Mouse (Mus musculus) kidney, adult 8-10 months (tissue): Measurements from ENCODE around the gene Krt78.
A peak's percentile ranks its signal among the peaks of the same experiment; 100 is the strongest.
"Not testable (repeated sequence)": the region's sequence is repeated elsewhere in the genome, so short reads cannot be mapped to it uniquely, and the experiment has no call there.

ENCODE experiments used
- DNase-seq, 2 experiments: peaks; one replicate each; pipeline ENCODE4 v3.0.0; 2022

The Krt78 gene

GRCm38 (mm10) chr15:101954187-101954586, at the start of gene Krt78:
Gene Krt78 (minus strand): TSS chr15:101954287.
- DNase-seq, result no peak

- DNase-seq, result no peak
Measured at GRCm38 (mm10) chr15:102003516-102003915, 49.4 kb upstream of the Krt78 start.

- DNase-seq, result peak; percentile 80 to 86
Measured at GRCm38 (mm10) chr15:102002646-102003488, 48.8 kb upstream of the Krt78 start.

- no peak for DNase-seq
Measured at GRCm38 (mm10) chr15:101999676-102000335, 45.7 kb upstream of the Krt78 start.

DNA sequence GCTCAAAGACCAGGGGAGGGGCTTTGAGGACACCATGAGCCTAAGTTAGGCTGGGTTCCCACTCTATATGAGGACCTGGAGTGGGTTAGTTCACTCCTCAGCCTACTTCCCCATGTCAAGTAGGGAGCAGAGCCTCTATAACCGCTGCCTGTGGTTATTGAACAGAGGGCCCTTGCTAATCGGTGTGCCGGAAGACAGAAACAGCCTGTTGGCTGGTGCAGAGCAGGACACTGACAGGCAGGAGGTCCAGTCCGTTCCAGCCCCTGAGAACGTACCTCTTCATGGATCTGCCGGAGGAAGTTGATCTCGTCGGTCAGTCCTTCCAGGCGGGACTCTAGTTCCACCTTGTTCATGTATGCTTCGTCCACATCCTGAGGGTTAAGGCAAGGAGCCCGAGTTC, 45.1 kb upstream of the Krt78 start:
- no peak for DNase-seq

DNA sequence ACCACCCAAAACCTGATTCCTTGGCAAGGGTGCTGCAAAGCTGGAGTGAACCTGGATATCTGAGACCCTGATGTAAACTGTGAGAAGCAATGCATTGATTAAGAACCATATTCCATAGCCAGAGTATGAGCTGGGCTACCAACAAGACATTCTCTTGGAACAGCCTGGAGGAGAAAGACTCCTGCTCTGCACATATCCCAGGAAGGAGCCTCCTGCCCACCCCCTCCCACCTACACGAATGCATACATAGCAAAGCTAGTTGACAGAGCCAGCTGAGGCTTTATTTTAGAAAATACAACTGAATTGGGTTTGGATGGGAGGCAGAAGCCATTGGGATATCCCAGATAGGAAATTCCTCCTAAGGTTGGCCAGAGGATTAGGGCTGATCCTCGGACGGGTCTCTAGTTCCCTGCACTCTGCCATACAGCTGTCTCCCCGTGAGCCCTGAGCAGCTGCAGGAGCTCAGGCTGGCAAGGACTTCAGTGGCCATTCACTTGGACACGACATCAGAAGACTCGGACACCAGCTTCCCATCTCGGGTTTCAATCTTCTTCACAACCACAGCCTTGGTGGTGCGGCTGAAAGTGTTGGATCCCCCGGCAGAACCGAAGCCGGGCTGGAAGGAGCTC, 42.5 kb upstream of the Krt78 start:
- DNase-seq, result not testable (repeated sequence)

DNA sequence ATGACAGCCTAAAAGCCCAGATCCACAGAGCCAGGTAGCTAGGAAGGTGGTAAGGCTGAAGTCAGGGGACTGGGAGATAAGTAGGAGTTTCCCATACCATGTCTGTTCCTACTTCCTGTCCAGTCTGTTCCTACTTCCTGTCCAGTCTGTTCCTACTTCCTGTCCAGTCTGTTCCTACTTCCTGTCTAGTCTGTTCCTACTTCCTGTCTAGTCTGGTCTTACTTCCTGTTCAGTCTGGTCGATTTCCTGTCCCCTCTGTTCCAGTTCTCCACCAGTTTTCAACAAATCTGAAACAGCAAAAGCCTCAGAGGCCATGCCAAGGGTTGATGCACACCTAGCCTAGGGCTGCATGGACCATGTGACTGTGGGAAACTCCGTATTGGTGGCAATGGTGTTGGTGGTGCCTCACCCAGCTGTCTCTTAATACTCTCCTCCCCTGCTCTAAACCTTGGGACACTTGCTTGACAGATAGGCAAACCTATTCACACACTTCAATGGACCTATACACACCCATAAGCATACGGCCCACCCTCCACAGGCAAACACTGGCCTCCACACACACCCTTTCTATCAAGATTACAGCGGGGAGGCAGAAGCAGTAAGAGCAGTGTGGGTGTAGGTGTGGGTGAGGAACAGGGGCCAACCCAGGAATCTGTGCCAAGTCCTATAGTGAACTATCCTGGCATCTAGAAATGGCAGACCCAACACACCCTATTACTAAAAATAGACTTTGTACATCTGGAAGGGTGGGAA, 41.6 kb upstream of the Krt78 start:
- no peak for DNase-seq

- no peak for DNase-seq
Measured at GRCm38 (mm10) chr15:101994365-101994764, 40.3 kb upstream of the Krt78 start.

- DNase-seq, result no peak
Measured at GRCm38 (mm10) chr15:101990946-101991345, 36.9 kb upstream of the Krt78 start.

- DNase-seq, result no peak
Measured at GRCm38 (mm10) chr15:101988714-101989113, 34.6 kb upstream of the Krt78 start.

GRCm38 (mm10) chr15:101988119-101988518, 34.0 kb upstream of the Krt78 start:
- peak; percentile 72 to 91 for DNase-seq

DNA sequence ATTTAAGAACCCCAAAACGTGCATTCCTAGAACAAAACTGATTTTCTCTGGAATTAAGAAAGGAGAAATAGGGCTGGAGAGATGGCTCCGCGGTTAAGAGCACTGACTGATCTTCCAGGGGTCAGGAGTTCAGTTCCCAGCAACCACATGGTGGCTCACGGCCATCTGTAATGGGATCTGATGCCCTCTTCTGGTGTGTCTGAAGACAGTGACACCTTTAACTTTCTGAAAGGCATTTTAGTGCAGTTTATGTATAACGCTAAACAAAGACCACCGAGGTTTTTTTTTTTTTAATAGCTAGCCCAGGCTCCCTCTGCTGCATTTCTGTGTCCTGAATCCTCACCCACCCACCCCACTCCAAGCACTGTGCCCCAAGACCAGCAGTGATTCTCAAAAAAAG, 30.7 kb upstream of the Krt78 start:
- DNase-seq, result no peak

- DNase-seq, result peak; percentile 94 to 95
Measured at GRCm38 (mm10) chr15:101983949-101984601, 30.0 kb upstream of the Krt78 start.

DNA sequence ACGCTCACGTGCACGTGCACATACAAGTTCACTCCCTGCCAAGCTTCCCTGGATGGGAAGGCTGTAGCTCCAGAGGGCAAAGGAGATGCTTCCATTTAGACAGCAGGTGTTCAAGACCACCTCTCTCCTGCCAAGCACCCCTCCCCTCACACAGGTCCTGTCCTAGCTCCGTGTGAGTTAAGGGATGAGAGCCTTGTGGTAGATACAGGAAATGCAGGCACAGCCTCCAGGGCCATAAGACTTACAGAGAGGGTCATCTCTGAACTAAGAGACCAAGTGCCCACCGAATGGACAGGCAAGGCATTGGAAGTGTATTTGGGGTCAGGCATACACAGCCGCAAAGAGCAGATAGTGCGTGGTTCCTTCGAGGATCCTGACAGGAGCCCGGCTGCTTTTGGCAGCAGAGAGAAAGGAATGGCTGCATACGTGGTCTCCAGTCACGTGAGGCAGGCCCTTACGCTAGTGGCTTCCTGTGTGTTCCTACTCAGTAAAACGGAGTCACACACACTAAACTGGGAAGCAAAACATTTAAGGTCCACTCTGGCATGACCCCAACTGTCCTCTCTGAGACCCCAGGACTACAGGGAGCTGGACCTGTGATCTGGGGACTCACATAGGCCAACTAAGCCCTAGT, 29.3 kb upstream of the Krt78 start:
- no peak for DNase-seq

- peak; percentile 88 to 90 for DNase-seq
Measured at GRCm38 (mm10) chr15:101980849-101981248, 26.8 kb upstream of the Krt78 start.

GRCm38 (mm10) chr15:101977043-101977726, 23.1 kb upstream of the Krt78 start:
- DNase-seq, result peak; percentile 91 to 92

DNA sequence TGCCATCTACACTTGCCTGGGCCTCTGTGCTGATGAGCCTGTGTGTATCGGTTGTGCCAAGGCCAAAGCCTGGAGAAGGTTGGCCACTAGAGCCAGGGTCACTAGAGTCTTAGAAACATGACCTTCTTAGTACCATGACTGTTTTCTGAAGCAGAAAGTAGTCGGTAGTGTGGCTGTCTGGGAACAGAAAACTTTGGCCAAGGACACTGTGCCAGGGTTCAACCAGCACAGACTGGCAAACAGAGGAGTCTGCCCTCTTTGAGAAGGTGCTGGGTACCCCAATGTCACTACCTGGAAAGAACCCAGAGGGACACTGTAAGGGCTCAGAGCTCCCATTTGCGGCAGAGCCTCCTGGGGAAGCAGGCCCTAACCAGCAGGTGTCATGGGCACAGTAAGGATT, 22.6 kb upstream of the Krt78 start:
- DNase-seq, result peak in 1 of 2 experiments; percentile 35

GRCm38 (mm10) chr15:101976023-101976422, 21.9 kb upstream of the Krt78 start:
- no peak for DNase-seq

DNA sequence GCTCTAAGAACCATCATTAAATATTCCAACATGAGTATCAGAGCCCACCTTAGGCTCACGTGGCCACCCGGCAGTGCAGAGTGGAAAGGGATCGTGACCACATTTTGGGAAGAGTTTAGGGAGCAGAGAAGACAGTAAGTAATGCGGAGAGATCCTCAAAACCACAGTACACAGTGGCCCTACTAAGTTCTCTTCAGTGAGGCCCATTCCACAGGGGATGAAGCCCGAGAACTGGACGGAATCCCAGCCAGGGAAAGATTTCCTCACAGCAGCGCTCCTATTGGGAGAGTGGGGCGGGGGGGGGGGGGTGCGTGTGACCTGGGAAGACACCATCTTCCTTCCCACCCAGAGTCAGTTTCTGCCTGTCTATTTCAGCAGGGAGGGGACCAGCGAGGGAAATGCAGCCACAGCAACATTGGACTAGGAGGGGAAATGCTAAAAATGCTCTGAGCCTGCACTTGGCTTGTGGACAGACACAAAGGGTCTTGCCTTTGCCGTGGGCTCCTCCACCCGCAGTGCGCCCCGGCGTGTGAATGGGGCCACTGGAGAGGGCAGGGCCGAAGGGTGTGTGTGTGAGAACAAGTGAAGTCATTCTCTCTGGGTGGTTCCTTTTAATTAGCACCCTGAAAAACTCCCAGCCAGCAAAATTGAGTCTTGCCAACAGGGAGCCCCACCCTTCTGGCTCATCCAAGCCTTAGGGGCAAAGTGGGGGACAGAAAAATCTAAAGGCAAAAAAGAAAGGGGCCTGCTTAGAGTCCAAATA, 20.2 kb upstream of the Krt78 start:
- no peak for DNase-seq

GRCm38 (mm10) chr15:101973414-101974077, 19.5 kb upstream of the Krt78 start:
- DNase-seq, result peak; percentile 89 to 97
